Mouse (Mus musculus): Measurements from ENCODE around the gene Olfr729. TPM values are rescaled to one million over a fixed set of nuclear protein-coding genes. Genes with fewer than 3 reads are reported as not detected.

Gene Olfr729
- not detected in 2 replicates for polyA plus RNA-seq (2012; ENCODE audit: insufficient read depth, insufficient read length, low replicate concordance, missing spikeins)

DNA sequence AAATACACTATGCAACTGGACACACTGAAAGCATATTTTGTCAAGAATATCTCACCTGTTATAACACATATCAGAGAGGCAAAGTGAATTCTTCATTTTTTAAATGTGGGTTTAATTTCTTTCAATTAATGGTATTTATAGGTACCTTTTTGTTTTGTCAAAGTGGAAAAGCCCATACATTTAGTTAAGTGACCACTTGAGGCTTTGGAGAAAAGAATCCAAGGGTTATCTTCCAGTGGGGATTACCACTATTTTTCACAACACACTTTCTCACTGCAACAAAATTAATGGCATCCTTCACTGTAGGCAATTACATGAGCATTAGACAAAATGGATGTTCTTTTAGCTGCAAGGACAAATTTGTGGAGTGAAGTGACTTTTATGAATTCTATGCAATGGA lies at the start of gene Olfr729:
Olfr729 (minus strand) TSS at position 101 of the 400 bp plus-strand sequence.
- H3K27ac ChIP-seq (ENCODE audit: insufficient read depth, low read depth, low read length), result no peak within 1 kb of the TSS
- H3K4me1 ChIP-seq (ENCODE audit: control insufficient read depth, insufficient read depth, low read length), result no peaks in the 10 kb centered on the region
- H3K4me3 ChIP-seq (ENCODE audit: insufficient read depth, low read depth, low read length), result no peak within 1 kb of the TSS
- TF ChIP-seq POLR2A (IDR thresholded peaks at IDR 0.05; ENCODE audit: insufficient read depth, low read depth, low read length) (no peak), CTCF (IDR thresholded peaks at IDR 0.05; ENCODE audit: insufficient read depth, low read depth, low read length) (no peak)

- H3K4me1 ChIP-seq (ENCODE audit: control insufficient read depth, insufficient read depth, low read length), result no peaks in the 10 kb centered on the region
- no peak within 1 kb of the TSS for H3K27ac ChIP-seq (ENCODE audit: insufficient read depth, low read depth, low read length)
- TF ChIP-seq CTCF (IDR thresholded peaks at IDR 0.05; ENCODE audit: insufficient read depth, low read depth, low read length) (no peak), POLR2A (IDR thresholded peaks at IDR 0.05; ENCODE audit: insufficient read depth, low read depth, low read length) (no peak)
- no peak within 1 kb of the TSS for H3K4me3 ChIP-seq (ENCODE audit: insufficient read depth, low read depth, low read length)
- WGBS, result 38% methylated on average over 1 of the region's 1 CpGs
Observed at GRCm38 (mm10) chr14:50188098-50188497, 35.4 kb upstream of the Olfr729 start, which contains the start of gene Olfr730. Gene Olfr730, minus strand, starts transcription at chr14:50188198.

DNA sequence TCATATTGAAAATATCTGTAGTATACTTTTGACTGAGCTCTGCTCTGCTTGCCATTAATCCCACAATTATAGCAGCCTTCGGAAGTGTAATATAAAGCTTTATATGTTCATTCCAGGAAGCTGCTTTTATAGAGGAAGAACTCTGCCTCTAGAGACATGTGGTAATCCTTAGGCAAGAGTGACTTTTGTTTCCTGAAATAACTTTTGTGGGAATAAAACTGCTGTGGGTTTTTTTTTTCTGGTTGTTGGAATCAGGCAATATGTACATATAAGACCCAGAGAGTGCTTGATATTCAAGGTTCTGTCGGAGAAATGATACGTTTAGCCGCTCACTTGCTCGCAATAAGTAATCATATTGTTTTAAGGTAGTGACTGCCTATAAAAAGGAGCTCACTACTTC lies 10.1 kb downstream of the Olfr729 start, which contains the start of gene Olfr728:
Olfr728 (minus strand) TSS at position 101 of the 400 bp plus-strand sequence.
- Histone ChIP-seq H3K4me3 (ENCODE audit: insufficient read depth, low read depth, low read length) (no peak within 1 kb of the TSS), H3K4me1 (ENCODE audit: control insufficient read depth, insufficient read depth, low read length) (no peaks in the 10 kb centered on the region), H3K27ac (ENCODE audit: insufficient read depth, low read depth, low read length) (no peak within 1 kb of the TSS)
- 89% methylated on average over 5 of the region's 5 CpGs for WGBS
- TF ChIP-seq POLR2A (IDR thresholded peaks at IDR 0.05; ENCODE audit: insufficient read depth, low read depth, low read length) (no peak), CTCF (IDR thresholded peaks at IDR 0.05; ENCODE audit: insufficient read depth, low read depth, low read length) (no peak)

GRCm38 (mm10) chr14:50122886-50123285 lies 29.8 kb downstream of the Olfr729 start, which contains the start of gene Olfr727:
Gene Olfr727, plus strand, starts transcription at chr14:50123186.
- Histone ChIP-seq H3K4me3 (ENCODE audit: insufficient read depth, low read depth, low read length) (no peak within 1 kb of the TSS), H3K4me1 (ENCODE audit: control insufficient read depth, insufficient read depth, low read length) (no peaks in the 10 kb centered on the region), H3K27ac (ENCODE audit: insufficient read depth, low read depth, low read length) (no peak within 1 kb of the TSS)
- 89% methylated on average over 1 of the region's 1 CpGs for WGBS
- TF ChIP-seq CTCF (IDR thresholded peaks at IDR 0.05; ENCODE audit: insufficient read depth, low read depth, low read length) (no peak), POLR2A (IDR thresholded peaks at IDR 0.05; ENCODE audit: insufficient read depth, low read depth, low read length) (no peak)

Other genes starting within 250 kb of the Olfr729 start
- gene Olfr723, start 221.1 kb downstream of the Olfr729 start, polyA plus RNA-seq (2012; ENCODE audit: insufficient read depth, insufficient read length, low replicate concordance, missing spikeins), result not detected in 2 replicates
- not detected in 2 replicates for gene Olfr724, start 189.6 kb downstream of the Olfr729 start, polyA plus RNA-seq (2012; ENCODE audit: insufficient read depth, insufficient read length, low replicate concordance, missing spikeins)
- not detected in 2 replicates for gene Olfr725, start 112.5 kb downstream of the Olfr729 start, polyA plus RNA-seq (2012; ENCODE audit: insufficient read depth, insufficient read length, low replicate concordance, missing spikeins)
- not detected in 2 replicates for gene Olfr726, start 62.0 kb downstream of the Olfr729 start, polyA plus RNA-seq (2012; ENCODE audit: insufficient read depth, insufficient read length, low replicate concordance, missing spikeins)
- gene Olfr727, start 29.7 kb downstream of the Olfr729 start, polyA plus RNA-seq (2012; ENCODE audit: insufficient read depth, insufficient read length, low replicate concordance, missing spikeins), result not detected in 2 replicates
- gene Olfr728, start 10.2 kb downstream of the Olfr729 start, polyA plus RNA-seq (2012; ENCODE audit: insufficient read depth, insufficient read length, low replicate concordance, missing spikeins), result not detected in 2 replicates
- gene Olfr730, start 35.3 kb upstream of the Olfr729 start, polyA plus RNA-seq (2012; ENCODE audit: insufficient read depth, insufficient read length, low replicate concordance, missing spikeins), result not detected in 2 replicates
- not detected in 2 replicates for gene Olfr731, start 89.0 kb upstream of the Olfr729 start, polyA plus RNA-seq (2012; ENCODE audit: insufficient read depth, insufficient read length, low replicate concordance, missing spikeins)
- gene Olfr732, start 131.3 kb upstream of the Olfr729 start, polyA plus RNA-seq (2012; ENCODE audit: insufficient read depth, insufficient read length, low replicate concordance, missing spikeins), result not detected in 2 replicates
- not detected in 2 replicates for gene Olfr733, start 148.6 kb upstream of the Olfr729 start, polyA plus RNA-seq (2012; ENCODE audit: insufficient read depth, insufficient read length, low replicate concordance, missing spikeins)
- not detected in 2 replicates for gene Olfr734, start 173.9 kb upstream of the Olfr729 start, polyA plus RNA-seq (2012; ENCODE audit: insufficient read depth, insufficient read length, low replicate concordance, missing spikeins)
- gene Olfr735, start 196.0 kb upstream of the Olfr729 start, polyA plus RNA-seq (2012; ENCODE audit: insufficient read depth, insufficient read length, low replicate concordance, missing spikeins), result not detected in 2 replicates
- not detected in 2 replicates for gene Tlr11, start 205.0 kb upstream of the Olfr729 start, polyA plus RNA-seq (2012; ENCODE audit: insufficient read depth, insufficient read length, low replicate concordance, missing spikeins)
- gene Olfr736, start 228.3 kb upstream of the Olfr729 start, polyA plus RNA-seq (2012; ENCODE audit: insufficient read depth, insufficient read length, low replicate concordance, missing spikeins), result not detected in 2 replicates